Mouse (Mus musculus) neural tube, embryonic 13.5 days (tissue): ENCODE data around the gene Smtn. TPM values are rescaled to one million over a fixed set of nuclear protein-coding genes. Genes with fewer than 3 reads are reported as not detected.

Experiments
- ATAC-seq: fragments of 200-750 bp; cut with Nextera tagmentation; 2 replicates; pipeline ENCODE4 v1.8.0; 2017; ENCODE audit warnings: low read depth, mild to moderate bottlenecking, moderate TSS enrichment, moderate library complexity
- H3K27ac ChIP-seq: fragments of 300-500 bp; sonication (generic); replicated peaks from 2 replicates; pipeline ENCODE4 v1.5.1; 2015; ENCODE audit warnings: moderate library complexity, mild to moderate bottlenecking, inconsistent platforms
- H3K27me3 ChIP-seq: fragments of 300-500 bp; sonication (generic); 2 replicates; pipeline ENCODE4 v1.6.1; 2015; ENCODE audit warnings: mild to moderate bottlenecking, inconsistent platforms
- H3K36me3 ChIP-seq: fragments of 300-500 bp; sonication (generic); 2 replicates; pipeline ENCODE4 v1.6.1; 2015; ENCODE audit warnings: mild to moderate bottlenecking, inconsistent platforms
- H3K4me1 ChIP-seq: fragments of 300-500 bp; sonication (generic); replicated peaks from 2 replicates; pipeline ENCODE4 v1.6.1; 2015; ENCODE audit warnings: inconsistent platforms
- H3K4me2 ChIP-seq: fragments of 300-500 bp; sonication (generic); 2 replicates; pipeline ENCODE4 v1.6.1; 2015; ENCODE audit warnings: inconsistent platforms, mild to moderate bottlenecking, moderate library complexity
- H3K4me3 ChIP-seq: fragments of 300-500 bp; sonication (generic); 2 replicates; pipeline ENCODE4 v1.5.1; 2015; ENCODE audit warnings: mild to moderate bottlenecking, inconsistent platforms
- H3K9ac ChIP-seq: fragments of 300-500 bp; sonication (generic); 2 replicates; pipeline ENCODE4 v1.6.1; 2015; ENCODE audit warnings: moderate library complexity, mild to moderate bottlenecking, inconsistent platforms
- H3K9me3 ChIP-seq: fragments of 300-500 bp; sonication (generic); 2 replicates; pipeline ENCODE4 v1.6.1; 2016; ENCODE audit warnings: inconsistent platforms
- WGBS: fragments of 180-500 bp; shearing (Covaris S2); methylation state at CpG from one replicate; pipeline ENCODE4 v1.1.7; 2015; 5-methylcytosine and 5-hydroxymethylcytosine counted together
- polyA plus RNA-seq: library from polyadenylated mRNA; unstranded; fragments of >200 nt; fragmentation: Nextera tagmentation; extraction: Ambion mirVana; gene quantifications from 2 replicates; pipeline ENCODE4 v1.2.1, GENCODE M21; 2015

Smtn gene
- polyA plus RNA-seq, 1 experiment from 2014 or later = 20.9 TPM

- H3K9ac ChIP-seq = no peak overlapping the region
- H3K4me2 ChIP-seq = no peak overlapping the region
- 88% methylated on average over 8 of the region's 8 CpGs for WGBS
- H3K4me3 ChIP-seq = no peak overlapping the region
- H3K27ac ChIP-seq = no peak overlapping the region
- ATAC-seq = no peak
- no peaks in the 10 kb centered on the region for H3K36me3 ChIP-seq
- H3K27me3 ChIP-seq = no peaks in the 10 kb centered on the region
- no peaks in the 10 kb centered on the region for H3K9me3 ChIP-seq
- H3K4me1 ChIP-seq = peaks cover 5% of the 10 kb centered on the region
These were observed 29.9 kb upstream of the Smtn start for GRCm38 (mm10) chr11:3570321-3570720.

GRCm38 (mm10) chr11:3567896-3568295 lies 27.5 kb upstream of the Smtn start:
- H3K4me1 ChIP-seq = peaks cover under 1% of the 10 kb centered on the region; the same call in 1 of the 2 replicates
- no peak overlapping the region for H3K4me3 ChIP-seq
- H3K27ac ChIP-seq = no peak overlapping the region
- H3K27me3 ChIP-seq = no peaks in the 10 kb centered on the region
- WGBS = 90% methylated on average over 1 of the region's 1 CpGs
- no peak for ATAC-seq
- H3K36me3 ChIP-seq = no peaks in the 10 kb centered on the region
- no peaks in the 10 kb centered on the region for H3K9me3 ChIP-seq
- no peak overlapping the region for H3K9ac ChIP-seq
- no peak overlapping the region for H3K4me2 ChIP-seq

DNA sequence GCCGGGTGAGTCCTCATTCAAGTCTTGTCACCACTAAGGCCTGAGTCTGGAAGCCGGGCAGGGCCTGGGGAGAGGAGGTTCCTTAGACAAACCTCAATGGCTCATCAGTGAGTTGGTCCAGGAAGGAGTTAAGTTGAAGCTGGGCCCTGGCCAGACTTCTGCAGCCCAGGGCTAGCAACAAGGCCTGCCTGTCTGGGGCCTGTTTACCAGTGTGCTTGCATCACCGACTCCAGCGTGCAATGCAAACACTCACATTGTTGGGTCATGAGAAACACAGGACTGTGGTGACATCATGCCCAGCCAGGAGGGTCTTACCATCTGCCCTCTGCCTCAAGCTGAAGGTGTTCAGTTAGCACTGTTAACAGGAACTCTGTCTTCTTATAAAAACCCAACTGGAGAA lies 25.6 kb upstream of the Smtn start:
- Histone ChIP-seq H3K27ac (no peak overlapping the region), H3K9ac (no peak overlapping the region), H3K9me3 (no peaks in the 10 kb centered on the region), H3K4me1 (no peaks in the 10 kb centered on the region), H3K4me2 (no peak overlapping the region), H3K4me3 (no peak overlapping the region), H3K27me3 (no peaks in the 10 kb centered on the region), H3K36me3 (no peaks in the 10 kb centered on the region)
- 84% methylated on average over 4 of the region's 4 CpGs for WGBS
- no peak for ATAC-seq

GRCm38 (mm10) chr11:3564451-3564850 lies 24.0 kb upstream of the Smtn start:
- no peaks in the 10 kb centered on the region for H3K27me3 ChIP-seq
- WGBS = 64% methylated on average over 7 of the region's 7 CpGs
- H3K4me3 ChIP-seq = no peak overlapping the region
- no peaks in the 10 kb centered on the region for H3K36me3 ChIP-seq
- no peak overlapping the region for H3K4me2 ChIP-seq
- no peak overlapping the region for H3K9ac ChIP-seq
- peak overlapping the region; percentile 38; the same call in 1 of the 2 replicates for H3K27ac ChIP-seq
- no peaks in the 10 kb centered on the region for H3K9me3 ChIP-seq
- H3K4me1 ChIP-seq = no peaks in the 10 kb centered on the region
- ATAC-seq = no peak

GRCm38 (mm10) chr11:3563853-3564252 lies 23.4 kb upstream of the Smtn start:
- H3K4me1 ChIP-seq = no peaks in the 10 kb centered on the region
- H3K27ac ChIP-seq = no peak overlapping the region
- no peaks in the 10 kb centered on the region for H3K36me3 ChIP-seq
- H3K9me3 ChIP-seq = no peaks in the 10 kb centered on the region
- H3K4me3 ChIP-seq = no peak overlapping the region
- no peak overlapping the region for H3K9ac ChIP-seq
- no peaks in the 10 kb centered on the region for H3K27me3 ChIP-seq
- 91% methylated on average over 6 of the region's 6 CpGs for WGBS
- H3K4me2 ChIP-seq = no peak overlapping the region
- no peak for ATAC-seq

DNA sequence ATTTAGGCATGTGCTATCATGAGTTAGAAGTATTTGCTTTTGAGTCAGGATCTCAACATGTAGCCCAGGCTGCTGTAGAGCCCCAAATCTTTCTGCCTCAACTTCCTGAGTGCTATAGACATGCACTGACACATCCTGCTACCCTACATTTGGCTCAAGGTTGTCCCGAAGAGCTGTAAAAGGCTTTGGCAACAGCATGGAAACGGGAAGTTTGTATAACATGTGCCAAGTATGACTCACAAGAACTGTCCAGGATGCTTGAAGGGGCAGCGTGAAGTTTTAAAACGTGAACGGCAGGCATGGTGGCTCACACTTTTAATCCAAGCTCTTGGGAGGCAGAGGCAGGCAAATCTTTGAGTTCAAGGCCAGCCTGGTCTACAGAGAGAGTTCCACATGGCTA lies 19.8 kb upstream of the Smtn start:
- H3K4me1 ChIP-seq = no peaks in the 10 kb centered on the region
- ATAC-seq = no peak
- no peak overlapping the region for H3K4me3 ChIP-seq
- H3K4me2 ChIP-seq = no peak overlapping the region
- 81% methylated on average over 5 of the region's 5 CpGs for WGBS
- no peak overlapping the region for H3K9ac ChIP-seq
- no peaks in the 10 kb centered on the region for H3K27me3 ChIP-seq
- H3K27ac ChIP-seq = no peak overlapping the region
- H3K36me3 ChIP-seq = no peaks in the 10 kb centered on the region
- no peaks in the 10 kb centered on the region for H3K9me3 ChIP-seq

- WGBS = 83% methylated on average over 3 of the region's 3 CpGs
- Histone ChIP-seq H3K9ac (no peak overlapping the region), H3K4me1 (no peaks in the 10 kb centered on the region), H3K27ac (no peak overlapping the region), H3K9me3 (no peaks in the 10 kb centered on the region), H3K4me2 (no peak overlapping the region), H3K4me3 (no peak overlapping the region), H3K36me3 (no peaks in the 10 kb centered on the region), H3K27me3 (no peaks in the 10 kb centered on the region)
- no peak for ATAC-seq
These were observed 17.4 kb upstream of the Smtn start for GRCm38 (mm10) chr11:3557852-3558251.

DNA sequence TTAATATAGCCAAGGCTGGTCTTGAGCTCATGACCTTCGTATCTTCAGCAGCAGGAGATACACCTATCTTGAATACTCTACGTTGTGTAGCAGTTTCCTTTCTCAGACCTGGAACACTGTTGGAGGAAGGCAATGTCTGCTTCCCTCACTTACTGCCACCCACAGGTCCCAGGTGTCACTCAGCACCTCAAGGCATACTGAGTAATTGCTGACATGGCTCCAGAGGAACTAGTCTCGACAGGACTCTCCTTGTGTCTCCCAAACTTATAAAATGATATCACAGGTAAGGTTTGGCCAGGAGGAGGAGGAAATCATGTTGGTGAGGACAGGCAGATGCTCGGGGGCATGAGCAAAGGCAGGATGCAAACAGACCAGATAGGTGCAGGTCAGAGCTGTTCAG lies 14.6 kb upstream of the Smtn start:
- H3K27me3 ChIP-seq = no peaks in the 10 kb centered on the region
- H3K9me3 ChIP-seq = no peaks in the 10 kb centered on the region
- WGBS = 89% methylated on average over 4 of the region's 4 CpGs
- no peaks in the 10 kb centered on the region for H3K36me3 ChIP-seq
- H3K4me3 ChIP-seq = no peak overlapping the region
- no peak for ATAC-seq
- no peak overlapping the region for H3K4me2 ChIP-seq
- H3K9ac ChIP-seq = no peak overlapping the region
- H3K4me1 ChIP-seq = no peaks in the 10 kb centered on the region
- H3K27ac ChIP-seq = no peak overlapping the region

DNA sequence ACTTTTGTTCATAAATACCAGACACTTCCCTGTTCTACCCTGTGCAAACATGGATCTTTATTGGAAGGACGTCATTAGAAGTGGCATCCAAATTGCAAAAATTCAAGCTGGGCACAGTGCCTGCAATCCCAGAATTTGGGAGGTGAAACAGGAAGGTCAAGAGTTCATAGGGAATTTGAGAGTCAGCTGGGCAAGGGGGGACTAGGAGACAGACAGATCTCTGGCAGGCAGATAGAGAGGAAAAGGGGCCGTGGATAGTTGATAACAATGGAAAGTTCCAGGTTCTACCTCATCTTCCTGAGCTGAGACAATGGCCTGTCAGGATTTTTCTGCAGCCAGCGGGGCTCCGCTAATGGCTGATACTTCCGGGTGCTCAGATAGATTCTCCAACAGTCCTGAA lies 9.4 kb upstream of the Smtn start:
- 86% methylated on average over 5 of the region's 5 CpGs for WGBS
- no peaks in the 10 kb centered on the region for H3K36me3 ChIP-seq

DNA sequence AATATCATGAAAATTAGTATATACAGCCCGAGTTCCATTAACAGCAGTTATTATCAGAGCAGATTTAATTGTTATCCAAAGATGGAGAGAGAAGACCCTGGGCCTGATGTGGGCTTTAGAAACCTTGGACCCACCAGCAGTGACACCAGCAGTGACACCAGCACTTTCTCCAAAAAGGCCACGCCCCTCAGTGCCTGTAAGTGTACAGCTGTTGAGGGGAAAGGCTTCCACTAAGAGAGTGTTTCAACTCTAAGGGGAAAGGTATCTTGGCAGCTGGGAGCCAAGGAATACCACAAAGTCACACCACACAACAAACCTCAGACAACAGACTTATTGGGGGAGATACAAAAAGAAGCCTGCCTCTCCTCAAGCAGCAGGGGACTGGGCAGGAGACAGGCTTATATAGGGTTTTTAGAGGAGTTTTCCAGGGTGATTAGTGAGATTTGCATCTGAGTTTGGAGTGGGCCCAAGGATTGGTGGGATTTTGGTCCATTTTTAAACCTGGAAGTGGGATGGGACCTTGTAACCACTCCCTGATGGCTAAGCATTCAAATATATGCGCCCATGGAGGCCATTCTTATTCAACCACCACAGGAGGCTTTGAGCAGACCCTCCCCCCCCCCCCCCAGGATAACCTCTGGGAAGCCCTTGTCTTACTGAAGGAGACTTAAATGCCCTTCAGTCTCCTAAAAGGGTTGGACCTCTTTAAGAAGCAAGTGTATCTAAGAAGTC lies 8.3 kb upstream of the Smtn start:
- Histone ChIP-seq H3K4me2 (no peak overlapping the region), H3K36me3 (no peaks in the 10 kb centered on the region), H3K4me1 (peaks cover 8% of the 10 kb centered on the region; the same call in 1 of the 2 replicates), H3K27ac (no peak overlapping the region), H3K4me3 (no peak overlapping the region), H3K9ac (no peak overlapping the region), H3K9me3 (peaks cover 3% of the 10 kb centered on the region; the same call in 1 of the 2 replicates), H3K27me3 (no peaks in the 10 kb centered on the region)
- 75% methylated on average over 3 of the region's 3 CpGs for whole genome bisulfite sequencing
- ATAC-seq = no peak

More for the DNA sequence above, 9.4 kb upstream of the Smtn start:
- H3K4me1 ChIP-seq = peaks cover 8% of the 10 kb centered on the region; the same call in 1 of the 2 replicates
- no peak for ATAC-seq
- no peak overlapping the region for H3K27ac ChIP-seq
- H3K9ac ChIP-seq = no peak overlapping the region
- H3K4me2 ChIP-seq = no peak overlapping the region
- no peaks in the 10 kb centered on the region for H3K27me3 ChIP-seq
- no peak overlapping the region for H3K4me3 ChIP-seq
- H3K9me3 ChIP-seq = no peaks in the 10 kb centered on the region

- Histone ChIP-seq H3K9me3 (peaks cover 3% of the 10 kb centered on the region; the same call in 1 of the 2 replicates), H3K4me2 (no peak overlapping the region), H3K27me3 (no peaks in the 10 kb centered on the region), H3K27ac (no peak overlapping the region), H3K9ac (no peak overlapping the region), H3K4me1 (peaks cover 8% of the 10 kb centered on the region; the same call in 1 of the 2 replicates), H3K36me3 (no peaks in the 10 kb centered on the region), H3K4me3 (no peak overlapping the region)
- WGBS = 37% methylated on average over 6 of the region's 6 CpGs
- no peak for ATAC-seq
These were observed 7.6 kb upstream of the Smtn start for GRCm38 (mm10) chr11:3547969-3548368.

- Histone ChIP-seq H3K27ac (no peak overlapping the region), H3K4me1 (peaks cover 8% of the 10 kb centered on the region; the same call in 1 of the 2 replicates), H3K4me2 (no peak overlapping the region), H3K4me3 (no peak overlapping the region), H3K27me3 (no peaks in the 10 kb centered on the region), H3K36me3 (no peaks in the 10 kb centered on the region), H3K9ac (no peak overlapping the region), H3K9me3 (peaks cover 3% of the 10 kb centered on the region; the same call in 1 of the 2 replicates)
- no peak for ATAC-seq
- WGBS = 87% methylated on average over 2 of the region's 2 CpGs
These were observed 6.6 kb upstream of the Smtn start for GRCm38 (mm10) chr11:3547047-3547446.

DNA sequence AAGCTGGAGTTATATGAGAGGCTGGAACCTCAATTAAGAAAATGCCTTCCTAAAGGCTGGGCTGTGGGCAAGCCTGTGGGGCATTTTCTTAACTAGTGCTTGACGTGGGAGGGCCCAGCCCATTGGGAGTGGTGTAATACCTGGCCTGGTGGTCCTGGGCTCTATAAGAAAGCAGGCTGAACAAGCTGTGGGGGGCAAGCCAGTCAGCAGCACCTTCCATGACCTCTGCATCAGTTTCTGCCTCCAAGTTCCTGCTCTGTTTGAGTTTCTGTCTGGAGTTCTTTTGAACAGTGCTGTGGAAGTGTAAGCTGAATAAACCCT lies 5.8 kb upstream of the Smtn start:
- no peak overlapping the region for H3K4me3 ChIP-seq
- peaks cover 8% of the 10 kb centered on the region; the same call in 1 of the 2 replicates for H3K4me1 ChIP-seq
- 19% methylated on average over 1 of the region's 1 CpGs for WGBS
- no peak overlapping the region for H3K9ac ChIP-seq
- ATAC-seq = no peak
- H3K27ac ChIP-seq = 0 out of 2 replicates have a peak overlapping the region, but pooled peaks have one; percentile 3
- no peaks in the 10 kb centered on the region for H3K36me3 ChIP-seq
- H3K4me2 ChIP-seq = no peak overlapping the region
- no peaks in the 10 kb centered on the region for H3K27me3 ChIP-seq
- peaks cover 3% of the 10 kb centered on the region; the same call in 1 of the 2 replicates for H3K9me3 ChIP-seq
